Mouse (Mus musculus) liver, embryonic 14.5 days (tissue): ENCODE data around the gene Trp53rka.

Experiments used
- CTCF ChIP-seq: IDR thresholded peaks from 2 replicates; pipeline ENCODE4 v1.5.1; 2016; ENCODE audit warnings: antibody characterized with exemption, low read depth, control low read depth
- EP300 ChIP-seq: IDR thresholded peaks from 2 replicates; pipeline ENCODE4 v1.6.1; 2016; ENCODE audit warnings: antibody characterized with exemption, low read depth

DNA sequence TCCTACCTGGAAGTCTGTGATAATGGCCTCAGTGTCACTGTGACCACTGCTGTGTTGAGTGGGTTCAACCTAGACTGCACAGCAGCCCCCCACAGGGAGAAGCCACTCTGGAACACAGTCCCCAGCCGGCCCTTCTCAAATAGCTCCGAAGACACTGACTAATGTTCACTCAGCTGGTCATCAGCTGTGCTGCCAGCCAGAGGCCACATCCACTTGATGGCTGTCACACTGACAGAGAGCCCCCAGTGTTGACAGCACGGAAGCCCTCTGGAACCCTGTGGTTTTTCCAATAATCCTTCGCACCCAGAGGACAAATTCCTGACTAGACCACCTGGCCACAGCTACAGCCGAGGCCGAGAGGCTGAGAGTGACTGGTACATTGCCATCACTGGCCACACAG lies 40.7 kb upstream of the Trp53rka start:
- no peak for TF ChIP-seq CTCF
- TF ChIP-seq EP300, result no peak
